Mouse (Mus musculus): ENCODE data around the gene Tenm2. TPM values are rescaled to one million over a fixed set of nuclear protein-coding genes. Genes with fewer than 3 reads are reported as not detected.

The Tenm2 gene
- polyA plus RNA-seq, 1 experiment from 2014 or later = 0.23 TPM

- ATAC-seq = no peak
- no peaks in the 10 kb centered on the region for H3K27me3 ChIP-seq (replicated peaks)
- 69% methylated on average over 5 of the region's 5 CpGs for WGBS (ENCODE audit: insufficient replicate concordance)
- H3K4me3 ChIP-seq = no peak overlapping the region
- H3K36me3 ChIP-seq = no peaks in the 10 kb centered on the region
- H3K9ac ChIP-seq = no peak overlapping the region
- no peak overlapping the region for H3K4me2 ChIP-seq
- no peaks in the 10 kb centered on the region for H3K4me1 ChIP-seq
- H3K9me3 ChIP-seq (replicated peaks) = no peaks in the 10 kb centered on the region
- no peak overlapping the region for H3K27ac ChIP-seq
These were observed 277.7 kb downstream of the Tenm2 start for GRCm38 (mm10) chr11:36958102-36958501.

GRCm38 (mm10) chr11:36941429-36941828 lies 294.3 kb downstream of the Tenm2 start:
- Histone ChIP-seq H3K36me3 (no peaks in the 10 kb centered on the region), H3K4me1 (no peaks in the 10 kb centered on the region), H3K27me3 (replicated peaks) (no peaks in the 10 kb centered on the region), H3K9me3 (replicated peaks) (no peaks in the 10 kb centered on the region), H3K4me3 (no peak overlapping the region), H3K4me2 (no peak overlapping the region), H3K9ac (no peak overlapping the region), H3K27ac (no peak overlapping the region)
- 74% methylated on average over 6 of the region's 6 CpGs for WGBS (ENCODE audit: insufficient replicate concordance)
- ATAC-seq = no peak

- Histone ChIP-seq H3K4me2 (no peak overlapping the region), H3K9ac (no peak overlapping the region), H3K27me3 (replicated peaks) (no peaks in the 10 kb centered on the region), H3K4me1 (no peaks in the 10 kb centered on the region), H3K9me3 (replicated peaks) (no peaks in the 10 kb centered on the region), H3K27ac (no peak overlapping the region), H3K36me3 (no peaks in the 10 kb centered on the region), H3K4me3 (no peak overlapping the region)
- WGBS (ENCODE audit: insufficient replicate concordance) = 35% methylated on average over 7 of the region's 7 CpGs
- no peak for ATAC-seq
These were observed 295.1 kb downstream of the Tenm2 start for GRCm38 (mm10) chr11:36940557-36941110.

DNA sequence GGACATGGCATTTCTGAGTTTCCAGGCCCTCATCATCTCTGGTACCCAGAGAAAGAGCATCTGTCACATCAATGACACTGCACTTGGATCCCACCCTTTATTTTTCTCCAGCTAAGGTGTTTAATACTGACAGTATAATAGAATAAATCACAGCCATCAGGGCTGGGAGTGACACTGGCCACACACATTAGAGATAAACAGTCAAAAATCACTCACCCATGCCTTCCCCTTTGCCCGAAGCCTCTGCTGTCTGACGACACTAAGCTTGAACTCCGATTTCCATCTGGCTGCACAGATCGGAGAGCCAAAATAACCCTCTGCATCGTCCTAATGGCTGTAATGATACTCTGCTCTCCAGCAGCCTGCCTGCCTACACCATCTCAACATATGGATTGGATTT lies 305.9 kb downstream of the Tenm2 start:
- Histone ChIP-seq H3K4me1 (no peaks in the 10 kb centered on the region), H3K4me3 (no peak overlapping the region), H3K9ac (no peak overlapping the region), H3K9me3 (replicated peaks) (no peaks in the 10 kb centered on the region), H3K36me3 (no peaks in the 10 kb centered on the region), H3K27me3 (replicated peaks) (no peaks in the 10 kb centered on the region), H3K27ac (no peak overlapping the region), H3K4me2 (no peak overlapping the region)
- WGBS (ENCODE audit: insufficient replicate concordance) = 65% methylated on average over 5 of the region's 5 CpGs
- ATAC-seq = no peak

- no peak overlapping the region for H3K4me2 ChIP-seq
- H3K4me3 ChIP-seq = no peak overlapping the region
- no peaks in the 10 kb centered on the region for H3K27me3 ChIP-seq (replicated peaks)
- WGBS (ENCODE audit: insufficient replicate concordance) = 63% methylated on average over 9 of the region's 9 CpGs
- no peaks in the 10 kb centered on the region for H3K9me3 ChIP-seq (replicated peaks)
- ATAC-seq = no peak
- no peak overlapping the region for H3K27ac ChIP-seq
- H3K9ac ChIP-seq = no peak overlapping the region
- H3K36me3 ChIP-seq = no peaks in the 10 kb centered on the region
- no peaks in the 10 kb centered on the region for H3K4me1 ChIP-seq
These were observed 308.9 kb downstream of the Tenm2 start for GRCm38 (mm10) chr11:36926705-36927406.

DNA sequence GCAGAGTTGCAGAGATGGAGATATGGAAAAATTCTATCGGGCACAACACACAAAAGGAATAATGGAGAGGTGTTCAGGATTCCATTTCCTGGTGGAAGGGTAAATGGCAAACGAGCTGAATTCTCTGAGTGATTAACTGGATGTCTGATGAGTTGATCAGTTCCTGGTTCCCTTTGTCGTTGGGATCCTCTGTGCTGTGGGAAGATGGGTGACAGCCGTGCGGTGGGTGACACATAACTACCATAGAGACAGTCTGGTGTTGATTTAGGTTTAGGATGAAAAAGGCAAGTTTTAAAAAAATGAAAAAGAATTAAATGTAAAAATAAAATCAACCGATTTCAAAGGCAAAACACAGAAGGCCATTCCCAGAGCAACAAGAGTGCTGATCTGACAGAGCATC lies 316.5 kb downstream of the Tenm2 start:
- 67% methylated on average over 6 of the region's 6 CpGs for WGBS (ENCODE audit: insufficient replicate concordance)

GRCm38 (mm10) chr11:36911406-36911805 lies 324.4 kb downstream of the Tenm2 start:
- Histone ChIP-seq H3K36me3 (no peaks in the 10 kb centered on the region), H3K4me3 (no peak overlapping the region), H3K9ac (no peak overlapping the region), H3K4me1 (no peaks in the 10 kb centered on the region), H3K27me3 (replicated peaks) (no peaks in the 10 kb centered on the region), H3K4me2 (no peak overlapping the region), H3K27ac (no peak overlapping the region), H3K9me3 (replicated peaks) (no peaks in the 10 kb centered on the region)
- ATAC-seq = no peak
- WGBS (ENCODE audit: insufficient replicate concordance) = 51% methylated on average over 4 of the region's 4 CpGs

More for the DNA sequence above, 316.5 kb downstream of the Tenm2 start:
- H3K9ac ChIP-seq = no peak overlapping the region
- H3K36me3 ChIP-seq = no peaks in the 10 kb centered on the region
- H3K4me2 ChIP-seq = no peak overlapping the region
- no peak overlapping the region for H3K4me3 ChIP-seq
- H3K27ac ChIP-seq = no peak overlapping the region
- H3K4me1 ChIP-seq = no peaks in the 10 kb centered on the region
- H3K27me3 ChIP-seq (replicated peaks) = no peaks in the 10 kb centered on the region
- no peak for ATAC-seq
- no peaks in the 10 kb centered on the region for H3K9me3 ChIP-seq (replicated peaks)

DNA sequence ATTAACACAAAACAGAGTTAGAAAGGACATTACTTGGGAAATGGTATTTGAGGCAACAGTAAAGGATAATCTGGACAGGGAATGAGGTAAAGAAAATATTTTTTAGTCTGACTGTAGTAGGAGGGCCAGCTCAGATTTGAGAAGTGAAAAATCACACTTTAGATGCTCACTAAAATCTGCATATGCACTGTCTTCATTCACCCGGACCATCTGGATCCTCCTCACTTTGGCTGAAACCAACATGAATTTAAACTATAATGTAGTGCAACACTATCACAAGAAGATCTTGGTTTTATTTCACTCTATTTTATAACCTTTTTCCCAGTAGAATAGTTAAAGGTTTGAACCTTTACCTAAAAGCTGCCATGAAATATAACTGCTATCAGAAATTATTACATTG lies 326.7 kb downstream of the Tenm2 start:
- no peak overlapping the region for H3K4me3 ChIP-seq
- H3K9me3 ChIP-seq (replicated peaks) = no peaks in the 10 kb centered on the region
- H3K4me1 ChIP-seq = no peaks in the 10 kb centered on the region
- WGBS (ENCODE audit: insufficient replicate concordance) = 57% methylated on average over 1 of the region's 1 CpGs
- H3K27ac ChIP-seq = no peak overlapping the region
- H3K4me2 ChIP-seq = no peak overlapping the region
- H3K9ac ChIP-seq = no peak overlapping the region
- no peaks in the 10 kb centered on the region for H3K36me3 ChIP-seq
- no peak for ATAC-seq
- no peaks in the 10 kb centered on the region for H3K27me3 ChIP-seq (replicated peaks)

DNA sequence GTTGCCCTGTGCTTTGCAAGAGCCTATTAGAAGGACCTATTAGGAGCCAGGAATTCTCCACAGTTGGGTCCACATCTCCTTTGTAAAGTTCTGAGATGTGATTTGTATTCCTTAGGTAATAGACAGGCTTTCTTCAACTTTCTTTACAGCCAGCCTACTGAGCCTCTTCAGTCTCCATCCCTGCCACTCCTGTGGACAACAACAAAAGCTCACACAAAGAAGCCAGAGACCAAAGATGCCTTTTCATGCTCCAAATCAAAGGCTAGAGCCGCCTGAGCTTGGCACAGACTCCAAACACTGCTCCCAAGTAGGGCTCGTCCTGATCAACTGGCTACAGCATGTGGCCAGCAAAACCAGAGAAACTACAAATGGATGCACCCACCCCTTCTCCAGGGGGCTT lies 333.5 kb downstream of the Tenm2 start:
- Histone ChIP-seq H3K27me3 (replicated peaks) (no peaks in the 10 kb centered on the region), H3K9ac (no peak overlapping the region), H3K4me2 (no peak overlapping the region), H3K9me3 (replicated peaks) (no peaks in the 10 kb centered on the region), H3K36me3 (no peaks in the 10 kb centered on the region), H3K4me1 (no peaks in the 10 kb centered on the region), H3K27ac (no peak overlapping the region), H3K4me3 (no peak overlapping the region)
- 38% methylated on average over 2 of the region's 2 CpGs for WGBS (ENCODE audit: insufficient replicate concordance)
- no peak for ATAC-seq

GRCm38 (mm10) chr11:36893061-36893460 lies 342.7 kb downstream of the Tenm2 start:
- Histone ChIP-seq H3K9ac (no peak overlapping the region), H3K27ac (no peak overlapping the region), H3K4me2 (no peak overlapping the region), H3K36me3 (no peaks in the 10 kb centered on the region), H3K4me3 (no peak overlapping the region), H3K4me1 (no peaks in the 10 kb centered on the region), H3K9me3 (replicated peaks) (no peaks in the 10 kb centered on the region), H3K27me3 (replicated peaks) (no peaks in the 10 kb centered on the region)
- WGBS (ENCODE audit: insufficient replicate concordance) = 50% methylated on average over 3 of the region's 3 CpGs
- ATAC-seq = no peak

DNA sequence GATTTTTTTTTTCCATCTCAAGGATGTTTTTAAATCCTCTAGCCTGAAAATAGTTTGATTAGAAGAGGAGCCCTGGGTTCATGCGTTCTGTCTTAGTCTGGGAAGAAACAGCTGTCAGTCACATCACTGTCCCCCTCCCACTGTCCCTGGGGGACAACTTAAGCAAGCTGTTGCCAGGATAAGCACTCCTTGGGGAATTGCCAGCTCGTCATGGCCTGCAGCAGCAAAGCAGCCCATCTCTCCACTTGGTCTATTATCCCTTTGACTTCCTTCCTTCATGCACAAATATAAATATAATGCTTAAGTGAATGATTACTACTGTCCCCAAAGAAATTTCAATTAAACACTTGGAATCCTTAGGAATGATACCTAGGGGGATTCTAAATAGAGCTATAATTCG lies 344.7 kb downstream of the Tenm2 start:
- WGBS (ENCODE audit: insufficient replicate concordance) = 33% methylated on average over 3 of the region's 3 CpGs

DNA sequence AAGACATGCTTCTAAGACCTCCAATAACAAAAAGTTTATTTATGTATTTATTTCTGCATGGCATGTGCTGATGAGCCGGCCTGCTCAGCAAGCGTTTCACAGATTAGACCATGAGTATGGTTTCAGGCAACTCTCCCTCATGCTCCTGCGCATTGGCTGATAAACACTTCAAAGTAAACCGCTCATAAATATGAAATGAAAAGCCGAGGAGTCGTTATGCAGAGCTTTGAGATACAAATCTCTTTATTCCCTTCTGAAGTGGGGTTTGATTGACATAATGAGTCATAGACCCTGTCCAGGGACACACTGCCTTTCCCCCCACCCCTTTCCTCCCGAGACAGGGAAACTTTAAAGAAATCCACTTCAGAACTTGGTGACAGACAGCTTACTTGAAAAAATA lies 348.3 kb downstream of the Tenm2 start:
- Histone ChIP-seq H3K4me3 (no peak overlapping the region), H3K27ac (no peak overlapping the region), H3K9me3 (replicated peaks) (no peaks in the 10 kb centered on the region), H3K9ac (no peak overlapping the region), H3K4me1 (no peaks in the 10 kb centered on the region), H3K4me2 (no peak overlapping the region), H3K27me3 (replicated peaks) (no peaks in the 10 kb centered on the region), H3K36me3 (no peaks in the 10 kb centered on the region)
- no peak for ATAC-seq
- WGBS (ENCODE audit: insufficient replicate concordance) = 60% methylated on average over 7 of the region's 7 CpGs

More for the DNA sequence above, 344.7 kb downstream of the Tenm2 start:
- H3K4me3 ChIP-seq = no peak overlapping the region
- no peak overlapping the region for H3K27ac ChIP-seq
- ATAC-seq = no peak
- H3K9ac ChIP-seq = no peak overlapping the region
- no peaks in the 10 kb centered on the region for H3K36me3 ChIP-seq
- no peaks in the 10 kb centered on the region for H3K27me3 ChIP-seq (replicated peaks)
- H3K9me3 ChIP-seq (replicated peaks) = no peaks in the 10 kb centered on the region
- no peak overlapping the region for H3K4me2 ChIP-seq
- H3K4me1 ChIP-seq = no peaks in the 10 kb centered on the region

GRCm38 (mm10) chr11:36886147-36886546 lies 349.6 kb downstream of the Tenm2 start:
- WGBS (ENCODE audit: insufficient replicate concordance) = 58% methylated on average over 3 of the region's 3 CpGs
- H3K4me3 ChIP-seq = no peak overlapping the region
- H3K27ac ChIP-seq = no peak overlapping the region
- no peak overlapping the region for H3K9ac ChIP-seq
- no peaks in the 10 kb centered on the region for H3K9me3 ChIP-seq (replicated peaks)
- no peaks in the 10 kb centered on the region for H3K36me3 ChIP-seq
- no peak overlapping the region for H3K4me2 ChIP-seq
- no peak for ATAC-seq
- no peaks in the 10 kb centered on the region for H3K27me3 ChIP-seq (replicated peaks)
- H3K4me1 ChIP-seq = no peaks in the 10 kb centered on the region

Data from liver, embryonic 12.5 days (tissue).